Mouse (Mus musculus) kidney, adult 9 months (tissue): ENCODE data around the gene Tmem164.

Experiments
- DNase-seq: peaks from one replicate; pipeline ENCODE4 v3.0.0; 2022

Gene Tmem164

DNA sequence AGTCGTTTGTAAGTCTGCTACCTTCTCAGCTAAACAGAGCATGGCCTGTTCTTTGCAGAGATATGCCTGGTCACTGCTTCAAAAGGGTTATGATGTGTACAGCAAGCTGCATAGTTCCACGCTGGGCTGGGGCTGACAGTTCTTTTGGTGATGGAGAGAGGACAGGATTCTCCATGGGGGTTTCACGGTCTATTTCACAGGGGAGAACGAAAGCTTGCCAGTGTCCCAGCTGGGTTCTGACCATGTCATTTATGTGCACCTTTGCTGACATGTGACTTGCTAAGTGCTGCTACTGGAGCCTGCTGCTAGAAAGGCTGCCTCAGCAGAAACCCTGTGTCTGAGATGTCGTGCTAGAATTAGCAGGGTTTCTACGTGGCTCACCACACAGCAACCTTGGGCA, 74.3 kb downstream of the Tmem164 start:
- DNase-seq, result no peak

DNA sequence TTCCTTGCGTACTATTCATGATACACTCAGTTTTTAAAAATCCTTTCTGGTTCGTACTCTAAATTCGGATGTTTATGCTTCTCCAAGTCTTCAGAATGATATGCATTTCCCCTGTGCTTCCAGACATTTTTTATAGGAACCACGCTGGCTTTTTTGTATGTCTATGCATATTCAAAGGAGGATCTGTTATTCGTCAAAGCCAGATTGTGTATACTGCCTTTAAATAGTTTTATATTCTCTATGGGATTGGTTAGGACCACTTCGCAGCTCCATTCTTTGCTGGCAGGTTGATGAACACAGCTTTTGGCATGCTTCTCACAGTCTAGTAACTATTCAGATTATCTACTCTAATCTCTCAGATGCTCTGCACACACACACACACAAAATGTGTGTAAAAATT, 79.2 kb downstream of the Tmem164 start:
- DNase-seq, result no peak

DNA sequence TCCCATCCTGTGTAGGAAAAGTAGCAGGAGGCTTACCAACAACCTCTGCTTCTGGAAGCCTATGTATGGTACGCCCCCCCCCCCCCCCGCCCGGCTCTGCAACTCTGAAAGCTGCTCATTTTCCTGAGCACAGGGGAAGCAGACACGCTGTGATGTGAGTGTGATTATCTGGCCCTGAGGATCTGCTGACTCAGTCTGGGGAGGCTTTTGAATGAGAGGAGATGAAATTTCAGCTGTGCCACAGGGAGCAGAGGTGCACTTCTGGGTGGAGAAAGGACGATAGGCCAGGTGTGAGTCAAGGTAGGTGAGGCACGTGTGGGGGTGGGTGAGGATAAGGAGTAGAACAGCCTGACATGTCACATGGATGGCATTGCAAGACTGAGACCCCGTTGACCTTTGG, 82.1 kb downstream of the Tmem164 start:
- no peak for DNase-seq

DNA sequence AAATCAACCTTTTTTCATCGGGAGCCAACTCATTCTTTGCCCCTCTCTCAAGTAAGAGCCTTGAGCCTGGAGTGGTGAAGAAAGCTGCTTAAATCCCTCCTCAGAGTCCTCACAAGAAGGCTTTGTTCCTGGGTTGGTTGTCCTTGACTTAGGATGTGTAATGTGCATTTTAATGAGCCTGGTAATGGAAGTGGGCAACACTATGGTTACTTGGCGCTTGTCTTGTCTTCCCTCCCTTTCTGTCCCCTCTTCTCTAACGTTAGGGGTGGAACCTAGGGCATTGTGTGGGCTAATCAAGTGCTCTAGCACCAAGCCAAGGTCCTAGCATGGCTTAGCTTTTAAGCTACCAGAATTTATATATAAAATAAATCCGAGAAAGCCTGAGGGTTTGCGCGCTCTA, 88.5 kb downstream of the Tmem164 start:
- DNase-seq, result no peak

DNA sequence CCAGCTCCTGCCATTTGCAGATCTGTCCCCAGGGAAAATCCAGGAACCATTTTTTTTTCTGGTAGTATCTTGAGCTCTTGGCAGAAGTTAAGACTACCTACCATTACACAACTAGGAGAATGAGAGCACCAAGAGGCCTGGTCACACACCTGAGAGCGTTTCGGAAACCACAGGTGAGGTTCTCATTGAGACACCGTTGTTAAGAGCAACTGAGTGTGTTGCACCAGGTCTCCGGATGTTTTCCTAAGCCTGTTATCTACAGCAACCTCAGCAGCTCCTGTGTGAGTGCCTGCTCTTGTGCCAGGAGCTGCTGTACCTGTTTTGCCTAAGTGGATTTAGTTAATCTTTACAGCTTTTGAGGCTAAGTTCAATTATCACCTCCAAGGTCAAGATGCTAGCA, 92.5 kb downstream of the Tmem164 start:
- peak; percentile 1 for DNase-seq

DNA sequence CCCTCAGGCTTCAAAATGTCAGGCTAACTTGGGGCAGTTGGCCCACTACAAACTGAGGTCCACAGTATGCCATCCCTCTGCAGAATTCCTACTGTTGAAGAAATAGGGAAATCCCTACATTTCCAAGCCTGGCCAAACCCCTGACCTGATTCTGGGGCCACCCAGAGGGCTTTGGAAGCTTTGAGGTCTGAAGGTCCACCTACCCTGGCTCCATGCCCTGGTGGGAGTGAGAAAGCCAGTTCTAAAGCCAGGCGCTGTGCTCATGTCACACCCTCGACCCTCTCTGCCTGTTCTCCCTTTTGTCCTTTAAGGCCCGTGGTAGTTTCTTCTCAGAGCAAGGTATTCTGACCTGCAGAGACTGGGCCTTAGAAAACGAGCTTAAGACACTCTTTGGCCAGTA, 94.9 kb downstream of the Tmem164 start:
- no peak for DNase-seq

DNA sequence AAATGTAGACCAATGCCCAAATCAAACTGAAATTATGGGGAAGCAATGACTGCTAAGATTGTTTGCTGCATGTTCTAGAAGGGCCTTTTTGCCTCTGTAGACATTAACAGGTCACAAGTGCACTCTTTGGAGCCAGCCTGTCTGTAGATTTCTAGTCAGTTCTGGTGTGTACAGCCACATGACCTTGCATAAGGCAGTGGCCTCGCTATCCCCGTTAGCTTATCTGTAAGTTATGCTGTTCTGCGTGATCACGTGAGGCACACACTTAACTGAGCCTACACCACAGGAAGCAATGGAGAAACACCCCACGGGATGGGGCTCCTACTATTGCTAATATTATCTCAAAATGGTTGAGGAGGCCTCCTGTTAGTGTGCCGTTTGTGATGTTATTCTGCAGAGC, 97.4 kb downstream of the Tmem164 start:
- peak; percentile 11 for DNase-seq

DNA sequence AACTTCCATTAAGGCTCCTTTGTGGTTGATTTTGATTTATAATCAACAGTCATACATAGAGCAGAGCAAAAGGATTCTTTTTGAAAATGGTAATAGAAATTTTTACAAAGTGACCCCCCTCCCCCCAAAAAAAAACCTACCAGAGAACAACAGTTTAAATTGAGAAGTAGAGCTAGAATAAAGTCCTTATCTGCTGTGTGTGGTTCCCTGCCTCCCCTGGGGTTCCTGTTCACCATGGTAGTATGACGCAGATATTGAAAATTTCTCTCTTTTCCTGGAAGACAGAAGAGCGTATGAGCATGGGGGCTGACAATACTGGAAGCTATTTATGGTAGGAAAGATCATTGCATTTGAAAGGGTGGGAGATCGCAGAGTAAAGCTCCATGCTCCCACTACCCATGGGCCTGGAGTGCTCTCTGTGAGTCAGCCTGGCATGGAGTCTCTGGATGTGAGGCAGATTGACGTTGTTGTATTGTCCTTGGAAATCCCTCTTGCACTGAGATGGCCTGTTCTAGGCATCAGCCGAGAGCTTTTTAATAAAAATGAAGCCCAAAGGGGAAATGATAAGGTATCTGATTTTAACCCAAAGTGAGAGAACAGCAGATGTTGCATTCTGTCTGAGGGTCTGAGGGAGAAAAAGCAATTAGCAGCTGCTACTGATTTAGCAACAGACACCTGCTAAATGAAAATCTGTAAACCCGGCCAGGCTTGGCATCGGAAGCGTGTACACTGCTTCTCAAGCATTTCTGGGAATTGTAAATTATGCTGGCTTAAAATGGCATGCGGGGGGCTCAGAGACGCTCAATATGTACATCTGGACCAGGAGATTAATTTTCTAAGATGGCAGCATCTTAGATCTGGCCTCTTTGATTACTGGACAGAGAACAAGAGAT, 105.2 kb downstream of the Tmem164 start:
- DNase-seq, result no peak

DNA sequence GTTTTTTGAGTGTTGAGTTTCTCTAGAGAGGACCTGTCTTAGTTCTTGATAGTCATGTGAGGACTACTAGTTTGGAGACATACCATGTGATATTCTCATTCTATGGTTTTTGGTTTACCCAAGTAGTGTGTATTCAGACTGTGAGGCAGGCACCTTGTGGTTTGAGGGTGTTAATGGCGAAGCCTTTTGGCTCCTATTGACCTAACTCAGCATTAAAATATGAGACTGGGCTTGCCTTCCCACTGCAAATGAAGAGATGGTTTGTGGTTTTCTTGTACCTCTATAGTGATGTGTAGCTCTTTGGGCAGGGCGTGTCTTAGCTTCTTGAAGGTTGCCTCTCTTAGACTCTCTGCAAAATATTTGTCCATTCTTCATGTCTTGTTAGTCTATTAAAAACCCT, 111.0 kb downstream of the Tmem164 start:
- no peak for DNase-seq

DNA sequence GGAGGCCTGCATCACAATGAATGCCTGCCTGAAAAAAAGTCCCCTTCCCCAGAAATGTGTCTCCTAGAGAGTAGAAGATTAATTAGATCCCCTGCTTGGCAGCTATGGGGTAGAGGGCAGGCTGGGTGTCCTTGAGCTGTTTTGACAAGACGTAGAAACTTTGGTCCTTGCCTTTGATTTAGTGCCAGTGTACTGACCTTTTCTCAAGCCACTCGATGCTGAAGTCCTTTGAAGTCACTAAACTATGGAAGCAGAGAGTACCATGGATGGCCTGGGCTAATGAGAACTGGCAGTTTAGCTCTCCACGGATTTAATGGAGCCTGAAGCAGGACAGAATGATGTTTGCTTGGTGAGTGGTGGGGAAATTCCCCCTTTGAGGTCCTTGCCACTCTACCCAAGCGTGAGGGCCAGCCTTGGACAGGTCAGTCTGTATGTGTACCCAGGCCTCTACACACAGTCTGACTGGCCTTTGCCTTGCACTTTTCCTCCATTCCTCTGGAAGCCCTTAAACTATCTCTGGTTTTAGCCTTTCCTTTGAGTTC, 112.9 kb downstream of the Tmem164 start:
- no peak for DNase-seq

DNA sequence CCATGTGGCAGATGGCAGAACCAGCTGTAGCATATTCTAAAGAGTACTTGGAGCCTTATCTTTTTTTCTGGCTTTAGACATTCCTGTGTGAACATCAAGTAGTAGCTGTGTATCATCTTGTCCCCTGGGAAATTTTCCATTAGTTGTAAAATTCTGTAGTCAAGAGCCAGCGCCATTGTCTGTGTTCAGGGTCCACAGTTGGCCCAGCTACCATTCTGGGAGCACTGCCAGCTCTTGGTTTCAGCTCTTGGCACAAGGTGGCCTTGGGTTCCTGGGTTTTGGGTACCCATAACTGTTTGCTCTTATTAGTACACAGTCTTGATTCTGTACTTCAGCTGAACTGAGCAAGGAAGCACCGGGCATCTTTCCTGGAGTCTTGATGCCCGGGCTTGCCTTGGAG, 123.4 kb downstream of the Tmem164 start:
- peak; percentile 5 for DNase-seq

DNA sequence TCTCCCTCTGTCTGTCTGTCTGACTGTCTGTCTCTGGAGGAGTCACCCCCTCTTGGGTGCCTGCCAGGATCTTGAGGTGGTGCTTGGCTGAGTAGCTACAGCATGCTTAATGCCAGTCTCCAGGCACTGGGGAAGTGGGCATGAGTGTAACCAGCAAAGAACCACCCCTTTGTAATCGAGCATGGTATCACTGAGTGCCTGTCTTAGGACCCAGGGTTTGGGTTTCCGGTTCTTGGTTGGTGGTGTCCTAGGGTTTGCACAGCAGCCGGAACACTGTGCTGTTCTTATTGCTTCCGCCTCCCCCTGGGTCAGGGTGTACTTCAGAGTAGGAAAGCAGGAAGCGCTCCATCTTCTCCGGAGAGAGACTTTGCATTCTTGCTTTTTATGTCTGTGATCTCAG, 124.9 kb downstream of the Tmem164 start:
- peak; percentile 21 for DNase-seq

DNA sequence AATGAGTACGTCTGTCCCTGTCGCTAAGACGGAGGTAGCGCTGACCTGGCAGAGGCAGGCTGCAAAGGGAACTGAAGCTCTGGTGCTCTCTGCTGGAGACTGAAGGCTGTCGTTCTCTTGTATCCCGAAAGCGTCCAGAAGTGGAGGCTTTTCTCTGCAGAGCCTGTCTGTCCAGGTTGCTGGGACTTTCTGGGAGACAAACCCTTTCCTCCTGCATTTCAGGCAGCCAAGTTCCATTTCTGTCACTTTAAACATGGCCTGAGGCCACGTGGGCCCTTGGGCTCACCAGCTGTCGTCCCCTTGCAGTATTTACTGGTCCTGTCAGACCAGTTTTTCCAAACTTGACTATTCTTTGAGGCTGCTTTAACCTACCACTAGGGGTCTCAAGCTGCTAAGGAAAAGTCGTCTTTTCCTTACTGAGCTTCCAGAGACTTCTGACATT, 125.4 kb downstream of the Tmem164 start:
- peak; percentile 27 for DNase-seq

DNA sequence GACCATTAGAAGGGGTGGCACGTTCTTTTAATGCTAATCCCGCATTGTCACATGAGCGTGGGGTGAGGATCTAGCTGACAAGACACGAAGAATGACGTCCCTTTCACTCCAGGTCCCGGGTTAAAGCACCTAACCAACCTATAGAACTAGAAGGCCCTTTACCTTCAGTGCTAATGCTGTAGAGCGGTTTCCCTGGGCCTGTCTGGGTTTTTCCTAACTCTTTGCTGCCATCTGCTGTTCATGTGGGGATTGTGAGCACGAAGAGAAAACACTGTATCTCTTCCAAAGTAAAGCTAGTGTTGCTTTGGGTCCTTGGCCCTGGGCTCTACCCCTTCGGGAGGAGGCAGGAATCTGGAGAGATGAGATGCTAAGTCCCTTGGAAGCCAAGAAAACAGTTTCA, 127.2 kb downstream of the Tmem164 start:
- DNase-seq, result peak; percentile 60

DNA sequence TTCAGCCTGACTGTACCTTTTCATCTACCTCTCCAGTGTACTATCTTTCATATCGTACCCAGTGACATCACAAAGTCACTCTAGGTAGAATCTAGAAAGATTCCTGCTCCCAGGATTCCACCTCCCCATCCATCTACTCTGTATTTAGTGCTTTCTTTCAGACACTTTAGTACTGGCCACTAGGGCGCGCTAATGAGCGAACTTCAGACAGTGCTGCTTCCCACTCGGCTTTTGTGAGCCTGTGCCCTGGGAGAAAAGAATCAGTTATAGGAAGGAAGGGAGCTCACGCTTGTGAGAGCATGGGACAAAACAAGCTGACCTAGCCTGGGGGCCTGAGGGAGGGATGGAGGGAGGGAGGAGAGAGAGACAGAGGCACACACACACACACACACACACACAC, 131.9 kb downstream of the Tmem164 start:
- peak; percentile 18 for DNase-seq

DNA sequence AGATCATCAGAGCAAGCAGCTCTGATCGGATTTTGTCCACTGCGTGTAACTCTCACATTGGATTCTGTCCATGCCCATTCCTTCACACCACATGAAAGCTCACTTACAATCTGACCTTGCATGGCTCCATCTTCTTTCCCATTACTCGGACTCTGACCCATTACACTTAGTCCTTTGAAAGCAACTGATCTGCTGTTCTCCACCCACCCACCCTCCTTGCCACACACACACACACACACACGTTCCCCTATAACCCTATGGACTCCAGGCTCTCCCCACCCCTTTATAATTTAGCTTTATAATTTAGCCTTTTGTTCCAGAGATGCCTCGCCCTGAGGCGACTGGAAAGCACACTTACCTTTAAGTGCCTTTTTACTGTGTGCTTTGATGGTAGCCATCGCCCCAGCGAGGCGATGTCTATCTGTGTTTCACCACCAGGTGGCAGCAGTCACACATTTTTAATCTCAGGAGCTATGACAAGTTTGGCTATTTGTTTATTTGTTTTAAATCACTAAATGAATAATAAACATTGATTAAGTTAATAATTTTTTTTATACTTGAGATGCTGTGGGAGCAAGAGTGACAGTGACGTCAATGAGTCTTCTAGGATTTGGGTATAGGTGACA, 137.0 kb downstream of the Tmem164 start:
- DNase-seq, result peak; percentile 49

DNA sequence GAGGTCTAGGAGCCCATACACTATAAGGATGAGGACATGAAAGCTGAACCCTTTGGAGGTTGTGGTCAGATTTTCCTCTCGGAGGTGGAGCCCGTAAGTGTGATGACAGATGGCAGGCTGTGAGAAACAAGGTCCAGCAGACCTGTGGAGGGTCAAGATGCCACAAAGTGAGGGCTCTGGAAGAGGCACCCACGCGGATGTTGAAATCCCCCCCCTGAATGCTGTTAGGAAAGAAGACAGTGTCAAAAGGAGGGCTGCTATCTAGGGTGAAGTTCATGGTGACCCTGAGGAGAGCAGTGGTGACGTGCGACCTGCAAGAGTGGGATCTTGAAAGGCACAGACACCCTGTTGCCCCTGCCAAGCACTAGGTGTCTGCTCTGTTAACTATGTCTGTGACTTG, 140.0 kb downstream of the Tmem164 start:
- no peak for DNase-seq

DNA sequence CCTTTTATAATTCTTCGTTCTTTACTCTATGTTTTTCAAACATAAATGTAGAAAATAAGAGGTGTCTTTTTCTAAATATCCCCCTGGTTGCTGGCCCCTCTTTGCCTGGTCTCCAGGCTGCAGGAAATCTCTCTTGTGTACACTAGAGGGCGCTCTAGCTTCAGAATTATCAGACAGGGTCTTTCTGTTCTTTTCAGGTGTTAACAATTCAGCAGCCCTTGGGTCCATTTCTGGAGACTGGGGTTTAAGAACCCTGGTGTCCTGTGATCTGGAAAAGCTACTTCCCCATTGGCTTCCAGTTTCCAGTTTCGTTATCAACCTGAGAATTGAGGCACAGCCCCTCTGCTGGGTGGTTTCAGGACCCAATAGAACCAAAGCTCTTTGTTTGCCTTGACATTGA, 140.6 kb downstream of the Tmem164 start:
- DNase-seq, result peak; percentile 17

DNA sequence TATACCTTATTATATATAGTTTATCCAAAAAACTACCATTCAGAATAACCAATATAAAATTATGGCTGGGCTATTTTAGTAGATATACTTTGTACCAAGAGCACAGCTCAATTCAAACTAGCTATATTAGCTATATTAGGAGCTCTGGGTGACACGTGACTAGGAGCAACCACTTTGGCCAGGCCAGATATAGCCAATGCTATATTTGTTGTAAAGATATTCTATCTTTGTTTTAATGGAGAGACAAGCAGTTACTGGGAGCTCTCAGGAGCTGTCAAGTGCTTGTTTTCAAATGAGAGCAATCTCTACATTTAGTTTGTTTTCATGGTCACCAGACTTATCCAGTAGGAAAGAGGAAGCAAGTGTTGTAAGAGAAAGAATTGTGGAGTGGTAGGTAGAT, 144.1 kb downstream of the Tmem164 start:
- no peak for DNase-seq

DNA sequence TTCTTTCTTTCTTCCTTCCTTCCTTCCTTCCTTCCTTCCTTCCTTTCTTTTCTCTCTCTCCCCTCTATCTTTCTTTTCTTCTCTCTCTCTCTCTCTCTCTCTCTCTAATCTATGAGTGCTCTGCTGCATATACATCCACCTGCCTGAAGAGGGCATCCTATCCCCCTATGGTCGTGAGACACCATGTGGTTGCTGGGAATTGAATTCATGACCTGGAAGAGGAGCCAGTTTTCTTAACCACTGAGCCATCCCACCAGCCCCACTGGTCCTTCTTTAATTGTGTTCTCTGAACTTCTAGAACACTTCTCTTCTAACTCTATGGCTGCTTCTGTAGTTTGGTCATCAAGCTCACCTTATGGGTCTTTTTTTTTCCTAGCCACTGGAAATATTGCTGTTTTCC, 146.4 kb downstream of the Tmem164 start:
- no peak for DNase-seq

DNA sequence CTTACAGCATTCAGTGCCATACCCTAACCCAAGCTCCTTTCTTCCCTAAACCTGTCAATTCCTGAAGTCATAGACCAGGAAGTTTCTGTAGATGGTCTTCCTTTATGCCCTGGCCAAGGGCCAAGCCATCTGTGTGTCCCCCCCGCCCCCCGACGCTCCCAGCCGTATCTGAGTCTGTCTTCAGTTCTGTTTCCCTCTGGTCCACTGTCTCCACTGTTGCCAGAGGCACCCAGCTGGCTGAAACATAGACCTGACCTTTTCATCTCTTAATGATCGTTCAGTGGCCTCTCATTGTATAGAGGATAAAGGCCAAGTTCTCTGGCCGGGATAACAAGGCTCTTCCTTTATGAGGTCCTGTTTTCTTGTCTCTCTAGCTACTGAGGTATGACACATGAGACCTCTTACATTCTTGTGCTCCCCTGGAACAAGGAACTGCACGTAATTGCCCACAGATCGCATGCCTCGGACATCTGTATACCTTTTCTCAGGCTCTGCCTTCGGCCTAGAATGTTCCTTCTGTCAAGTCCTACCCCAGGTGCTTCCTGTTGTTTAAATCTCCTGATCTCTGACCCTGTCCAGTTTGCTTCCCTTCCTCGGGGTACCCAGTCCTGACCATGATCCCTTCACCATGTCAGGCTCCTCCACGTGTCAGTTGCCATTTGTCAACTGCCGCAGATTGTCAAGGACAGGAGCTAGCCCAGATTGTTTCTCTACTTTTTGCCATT, 147.1 kb downstream of the Tmem164 start:
- DNase-seq, result no peak

DNA sequence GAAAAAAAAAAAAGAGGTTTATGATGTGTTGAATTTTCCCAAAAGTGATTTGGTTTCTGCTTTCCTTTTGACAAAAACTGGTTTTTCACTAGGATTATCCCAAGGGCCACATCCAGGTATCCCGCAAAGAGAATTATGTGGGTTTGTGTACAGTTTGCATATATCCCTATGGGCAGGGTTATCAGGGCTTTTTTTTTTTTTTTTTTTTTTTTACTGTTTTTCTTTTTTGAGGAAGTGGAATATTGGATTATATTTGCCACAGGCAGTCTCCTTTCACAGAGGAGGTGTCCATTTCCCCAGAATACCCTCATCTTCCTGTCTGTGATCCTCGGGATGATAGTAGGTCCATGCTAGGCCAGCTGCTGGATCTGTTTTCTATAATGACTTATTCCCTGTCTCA, 148.1 kb downstream of the Tmem164 start:
- no peak for DNase-seq

DNA sequence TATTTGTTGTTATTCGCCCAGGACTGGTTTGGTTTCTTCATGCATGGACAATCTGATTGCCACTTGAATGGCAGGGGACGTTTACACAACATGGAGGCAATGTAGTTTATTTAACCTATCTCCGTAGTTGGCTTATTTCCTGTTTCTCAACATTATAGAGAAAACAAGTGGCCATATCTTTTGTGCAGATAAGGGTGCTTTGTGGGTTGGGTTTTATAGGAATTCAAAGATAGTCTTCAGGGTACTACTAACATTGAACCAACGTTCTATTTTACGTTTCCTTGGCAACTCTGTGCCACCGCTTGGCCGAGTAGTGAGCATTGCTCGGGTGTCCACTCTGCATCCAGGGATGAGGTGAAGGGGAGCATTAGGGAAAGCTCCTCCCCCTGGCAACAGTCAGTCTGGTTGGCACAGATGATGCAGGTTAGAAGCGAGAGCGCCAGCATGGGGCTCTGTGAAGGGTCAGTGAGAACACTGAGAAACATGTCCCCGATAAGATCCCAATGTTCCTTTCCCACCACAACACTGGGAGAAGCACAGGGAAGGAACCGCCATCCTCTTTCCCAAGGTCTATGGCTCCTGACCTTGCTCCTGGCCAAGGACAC, 148.8 kb downstream of the Tmem164 start:
- DNase-seq, result no peak
